Mouse (Mus musculus) hindbrain, embryonic 10.5 days (tissue): ENCODE measurements around the gene Ly6g5c. TPM values are rescaled to one million over a fixed set of nuclear protein-coding genes. Genes with fewer than 3 reads are reported as not detected.
"Not testable (repeated sequence)": the region's sequence is repeated elsewhere in the genome, so short reads cannot be mapped to it uniquely, and the experiment has no call there.

Experiments used
- DNase-seq: peaks from one replicate; pipeline ENCODE4 v3.0.0-alpha.2; 2017; ENCODE audit warnings: low spot score
- H3K27ac ChIP-seq: fragments of 300-500 bp; sonication (generic); 2 replicates; pipeline ENCODE4 v1.5.1; 2016; ENCODE audit warnings: mild to moderate bottlenecking, moderate library complexity
- H3K27me3 ChIP-seq: fragments of 300-500 bp; sonication (generic); 2 replicates; pipeline ENCODE4 v1.6.1; 2016; ENCODE audit warnings: mild to moderate bottlenecking; ENCODE audit not compliant: poor library complexity, insufficient read depth, severe bottlenecking
- H3K36me3 ChIP-seq: fragments of 300-500 bp; sonication (generic); 2 replicates; pipeline ENCODE4 v1.6.1; 2016; ENCODE audit warnings: mild to moderate bottlenecking, moderate library complexity
- H3K4me1 ChIP-seq: fragments of 300-500 bp; sonication (generic); replicated peaks from 2 replicates; pipeline ENCODE4 v1.6.1; 2016; ENCODE audit warnings: mild to moderate bottlenecking
- H3K4me3 ChIP-seq: fragments of 300-500 bp; sonication (generic); 2 replicates; pipeline ENCODE4 v1.5.1; 2016; ENCODE audit warnings: mild to moderate bottlenecking, moderate library complexity
- H3K9me3 ChIP-seq: fragments of 300-500 bp; sonication (generic); 2 replicates; pipeline ENCODE4 v1.6.1; 2016; ENCODE audit warnings: mild to moderate bottlenecking, moderate library complexity
- WGBS: fragments of 180-500 bp; shearing (Covaris S2); methylation state at CpG from one replicate; pipeline ENCODE4 v1.1.7; 2016; 5-methylcytosine and 5-hydroxymethylcytosine counted together
- polyA plus RNA-seq: library from polyadenylated mRNA; unstranded; fragments of >200 nt; fragmentation: Nextera tagmentation; extraction: Ambion mirVana; gene quantifications from 2 replicates; pipeline ENCODE4 v1.2.1, GENCODE M21; 2016

Ly6g5c gene
- polyA plus RNA-seq, 1 experiment from 2014 or later: not detected

DNA sequence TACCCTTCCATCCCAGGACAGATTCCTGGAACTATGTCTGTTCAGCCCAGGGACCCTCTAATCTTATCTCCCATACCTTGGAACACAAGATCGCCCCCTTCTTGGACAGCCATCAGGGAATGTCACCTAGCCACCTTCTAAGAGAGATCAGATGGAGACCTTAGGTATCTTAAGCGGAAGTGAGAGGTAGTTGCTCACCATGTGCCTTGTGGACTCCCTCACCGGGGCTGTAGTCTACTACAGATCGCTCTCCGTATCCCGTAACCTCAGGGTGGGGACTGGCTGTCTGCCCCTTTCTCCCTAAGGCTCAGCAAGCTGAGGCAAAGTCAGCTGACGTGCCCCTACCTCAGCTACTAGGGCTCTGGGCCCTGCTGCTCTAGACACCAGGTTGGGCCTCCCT lies 4.0 kb upstream of the Ly6g5c start:
- H3K4me1 ChIP-seq: peaks cover 25% of the 10 kb centered on the region
- H3K27me3 ChIP-seq: no peaks in the 10 kb centered on the region
- peaks cover 58% of the 10 kb centered on the region for H3K36me3 ChIP-seq
- H3K9me3 ChIP-seq: no peaks in the 10 kb centered on the region
- no peak overlapping the region for H3K4me3 ChIP-seq
- DNase-seq: no peak
- H3K27ac ChIP-seq: no peak overlapping the region
- 92% methylated on average over 7 of the region's 7 CpGs for WGBS

DNA sequence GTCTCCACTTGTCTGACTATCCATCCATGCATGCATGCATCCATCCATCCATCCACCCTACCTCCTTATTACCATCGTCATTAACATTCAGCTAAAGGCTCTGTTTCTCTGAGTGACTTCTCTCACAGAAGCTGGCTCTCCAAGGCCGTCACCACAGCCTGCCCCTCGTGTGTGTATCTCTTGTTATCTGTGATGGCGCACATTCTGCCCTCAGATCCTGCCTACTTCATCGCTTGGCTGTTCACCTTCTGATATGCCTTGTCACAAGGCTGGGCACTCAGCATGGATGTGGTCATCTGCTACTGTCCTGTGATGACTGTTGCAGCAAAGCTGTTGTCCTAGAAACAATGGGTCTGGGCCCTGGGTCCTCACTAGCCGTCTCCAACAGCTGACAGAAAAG lies 3.3 kb upstream of the Ly6g5c start:
- Histone ChIP-seq H3K36me3 (peaks cover 52% of the 10 kb centered on the region), H3K9me3 (no peaks in the 10 kb centered on the region), H3K4me3 (no peak overlapping the region), H3K27me3 (no peaks in the 10 kb centered on the region), H3K4me1 (peaks cover 25% of the 10 kb centered on the region), H3K27ac (0 out of 2 replicates have a peak overlapping the region, but pooled peaks have one; percentile 9)
- no peak for DNase-seq
- 79% methylated on average over 6 of the region's 6 CpGs for WGBS

DNA sequence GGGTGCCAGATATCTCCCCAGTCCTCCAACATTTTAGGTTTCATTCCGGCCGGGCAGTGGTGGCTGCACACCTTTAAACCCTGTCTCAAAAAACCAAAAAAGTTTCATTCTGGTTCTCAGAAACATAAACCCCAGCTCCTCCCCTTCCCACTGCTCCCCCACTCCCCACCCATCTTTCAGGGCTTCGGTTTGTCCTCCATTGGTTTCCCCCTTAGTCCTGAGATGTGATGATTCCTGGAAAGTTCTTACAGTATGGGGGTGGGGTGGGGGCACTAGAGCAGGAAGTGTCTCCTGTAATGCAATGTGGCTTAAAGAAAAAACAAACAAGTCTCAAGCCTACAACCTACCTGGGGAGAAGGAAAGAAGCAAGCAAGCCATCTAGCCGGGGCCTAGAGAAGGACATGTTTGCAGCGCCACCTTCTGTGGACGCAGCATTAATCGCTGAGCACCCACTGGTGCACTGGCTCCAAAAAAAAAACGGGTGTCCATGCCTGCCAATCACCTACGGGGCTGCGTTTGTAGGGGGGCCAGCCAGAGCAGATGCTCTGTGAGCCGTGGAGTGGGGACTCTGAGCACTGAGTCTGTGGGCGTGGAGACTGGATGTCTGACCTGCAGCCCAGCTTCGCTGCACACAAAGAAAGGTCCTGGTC lies 2.2 kb upstream of the Ly6g5c start:
- peaks cover 40% of the 10 kb centered on the region for H3K36me3 ChIP-seq
- H3K27me3 ChIP-seq: no peaks in the 10 kb centered on the region
- peak; percentile 44 for DNase-seq
- peak overlapping the region; percentile 33 for H3K4me3 ChIP-seq
- 25% methylated on average over 13 of the region's 13 CpGs for WGBS
- H3K4me1 ChIP-seq: peaks cover 26% of the 10 kb centered on the region
- no peaks in the 10 kb centered on the region for H3K9me3 ChIP-seq
- peak overlapping the region; percentile 82 for H3K27ac ChIP-seq

DNA sequence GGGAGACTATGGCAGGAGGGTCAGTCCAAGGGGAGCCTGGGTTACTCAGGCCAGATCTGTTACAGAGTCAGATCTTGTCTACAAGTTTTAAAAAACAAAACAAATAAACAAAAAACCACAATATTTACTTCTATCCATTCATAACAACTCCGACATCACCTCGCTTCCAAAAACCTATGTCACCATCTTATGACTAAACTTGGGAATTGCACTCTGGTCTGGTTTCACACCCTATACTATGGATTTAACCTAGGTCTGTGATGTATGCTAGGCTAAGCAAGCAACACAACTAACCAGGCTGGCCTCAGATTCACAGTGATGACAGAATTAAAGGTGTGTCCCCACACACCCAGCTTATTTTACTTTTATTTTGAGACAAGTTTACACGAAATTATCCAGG lies 1.6 kb upstream of the Ly6g5c start:
- Histone ChIP-seq H3K9me3 (no peaks in the 10 kb centered on the region), H3K27ac (peak overlapping the region; percentile 82), H3K27me3 (no peaks in the 10 kb centered on the region), H3K36me3 (peaks cover 34% of the 10 kb centered on the region), H3K4me3 (no peak overlapping the region), H3K4me1 (peaks cover 31% of the 10 kb centered on the region)
- DNase-seq: no peak
- 70% methylated on average over 3 of the region's 3 CpGs for WGBS

DNA sequence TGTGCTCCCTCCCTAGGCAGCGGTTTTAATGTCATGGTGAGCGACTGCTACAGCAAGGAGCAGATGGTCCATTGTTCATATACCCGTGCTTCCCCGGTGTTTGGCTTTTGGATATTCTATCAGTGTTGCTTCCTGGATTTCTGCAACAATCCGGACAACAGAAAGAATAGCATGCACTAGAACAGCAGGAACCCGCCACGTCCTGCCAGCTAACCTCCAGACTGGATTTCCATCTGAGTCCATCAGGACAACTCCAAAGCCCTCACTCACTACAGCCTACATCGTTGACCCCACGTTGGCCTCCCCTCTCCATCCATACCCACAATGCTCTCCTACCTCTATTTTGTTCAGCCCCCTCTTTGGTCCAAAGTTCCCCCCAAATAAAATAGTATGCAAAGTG lies 3.7 kb downstream of the Ly6g5c start:
- H3K27me3 ChIP-seq: no peaks in the 10 kb centered on the region
- H3K4me1 ChIP-seq: 0 out of 2 replicates have a peak, but pooled peaks cover 9% of the 10 kb centered on the region
- H3K27ac ChIP-seq: no peak overlapping the region
- peaks cover 32% of the 10 kb centered on the region for H3K36me3 ChIP-seq
- no peak overlapping the region for H3K4me3 ChIP-seq
- H3K9me3 ChIP-seq: no peaks in the 10 kb centered on the region
- no peak for DNase-seq
- 82% methylated on average over 9 of the region's 9 CpGs for WGBS

DNA sequence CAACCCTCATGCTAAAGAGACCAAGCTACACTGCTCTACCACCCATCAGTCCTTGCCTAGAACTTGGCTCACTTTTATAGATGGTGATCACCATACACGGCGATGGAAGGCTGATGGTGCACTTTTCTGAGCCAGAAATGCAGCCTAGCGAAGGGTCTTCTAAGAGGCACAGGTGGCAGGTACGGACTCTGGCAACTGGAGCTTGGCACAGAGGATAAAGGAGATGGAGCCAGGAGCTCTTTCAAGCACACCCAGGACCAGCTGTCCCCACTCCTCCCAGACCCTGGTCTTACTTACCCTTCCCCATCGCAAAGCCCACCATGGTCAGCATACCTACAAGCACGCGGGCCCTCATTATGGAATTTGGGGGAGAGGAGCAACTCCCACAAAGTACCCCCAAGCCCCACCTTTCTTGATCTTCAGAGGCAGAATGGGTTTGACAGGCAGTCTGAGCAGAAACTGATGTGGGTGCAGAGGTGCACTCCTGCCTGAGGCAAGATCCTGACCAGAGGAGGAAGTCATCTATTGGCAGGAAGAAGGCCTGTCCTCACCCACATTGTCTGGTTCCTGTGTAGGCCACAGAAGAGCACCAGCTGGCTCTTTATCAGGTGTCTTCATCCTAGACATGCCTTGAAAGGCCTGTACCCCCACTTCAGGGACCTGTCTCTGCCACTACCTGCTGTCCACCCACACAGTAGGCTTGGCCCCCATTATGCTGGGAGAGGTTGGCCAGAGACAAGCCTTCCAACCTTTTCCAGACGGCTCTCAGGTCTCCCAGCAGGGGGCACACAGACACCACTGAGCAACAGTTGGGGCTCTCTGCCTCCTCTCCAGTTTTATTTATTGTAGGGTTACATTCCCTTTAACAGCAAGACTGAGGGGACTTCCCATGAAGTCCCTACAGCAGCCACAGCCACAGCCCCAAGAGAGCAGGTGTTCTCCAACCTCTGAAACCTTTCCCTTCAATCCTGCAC lies 7.3 kb downstream of the Ly6g5c start, which contains the start of gene Ly6g5b:
Ly6g5b (minus strand) TSS at position 383 of the 974 bp plus-strand sequence.
- DNase-seq: no peak
- Histone ChIP-seq H3K27ac (no peak within 1 kb of the TSS), H3K27me3 (no peaks in the 10 kb centered on the region), H3K9me3 (no peaks in the 10 kb centered on the region), H3K4me3 (no peak within 1 kb of the TSS), H3K36me3 (peaks cover 62% of the 10 kb centered on the region), H3K4me1 (peaks cover 16% of the 10 kb centered on the region)
- 88% methylated on average over 8 of the region's 8 CpGs for WGBS

DNA sequence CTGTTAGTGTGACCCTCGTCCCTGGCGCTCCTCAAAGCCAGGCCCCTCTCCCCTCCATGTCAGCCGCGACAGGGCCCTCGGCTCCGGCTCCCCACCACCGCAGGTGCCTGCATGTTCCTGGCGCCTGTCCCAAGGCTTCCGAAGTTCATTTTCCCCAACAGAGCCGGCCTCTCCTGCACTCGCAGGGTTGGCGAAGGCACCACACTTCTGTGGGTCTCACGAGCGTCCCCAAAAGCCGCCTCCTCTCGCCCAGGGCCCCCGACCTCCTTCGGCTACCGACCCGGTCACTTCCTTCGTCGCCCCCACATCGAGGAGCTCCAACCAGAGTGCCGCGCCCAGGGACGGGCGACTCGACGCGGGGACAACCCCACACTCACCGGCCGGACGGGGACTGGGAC lies 12.7 kb downstream of the Ly6g5c start:
- peak; percentile 15 for DNase-seq
- no peaks in the 10 kb centered on the region for H3K27me3 ChIP-seq
- peaks cover 38% of the 10 kb centered on the region for H3K4me1 ChIP-seq
- H3K9me3 ChIP-seq: no peaks in the 10 kb centered on the region
- H3K4me3 ChIP-seq: peak overlapping the region; percentile 98
- peak overlapping the region; percentile 93 for H3K27ac ChIP-seq
- under 1% methylated on average over 33 of the region's 33 CpGs for WGBS
- peaks cover 65% of the 10 kb centered on the region for H3K36me3 ChIP-seq

DNA sequence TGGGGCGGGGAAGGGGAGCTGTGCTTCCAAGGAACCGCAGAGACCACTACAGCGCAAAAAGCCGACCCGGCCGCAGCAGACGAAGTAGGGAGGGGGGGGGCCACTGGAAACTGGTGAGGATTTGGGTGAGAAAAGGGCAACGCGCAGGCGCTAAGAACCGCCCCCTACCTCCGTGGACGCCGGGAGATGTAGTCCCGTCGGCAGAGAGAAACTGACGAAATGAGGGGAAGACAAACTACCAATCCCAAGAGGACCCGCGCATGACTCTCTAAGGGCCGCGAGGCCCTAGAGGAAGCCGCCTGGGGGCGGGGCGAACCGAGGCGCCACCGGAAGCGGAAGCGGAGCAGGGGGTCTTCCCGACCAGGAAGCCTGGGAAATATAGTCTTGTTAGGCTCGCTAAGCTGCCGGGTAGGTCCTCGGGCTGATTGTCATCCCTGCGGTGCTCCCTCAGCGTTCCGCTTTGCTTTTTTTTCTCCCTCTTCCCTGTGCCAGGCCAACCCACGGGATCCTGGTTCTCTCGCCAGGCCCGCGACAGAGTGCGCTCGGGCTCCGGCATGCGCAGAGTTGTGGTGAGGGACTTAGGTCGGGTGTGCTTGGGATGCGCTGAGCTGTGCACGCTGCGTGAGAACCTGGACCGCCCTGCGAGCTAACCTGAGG lies 13.2 kb downstream of the Ly6g5c start, which contains the start of gene Gpank1:
Gpank1 (plus strand) TSS at position 313 of the 657 bp plus-strand sequence.
- peak within 1 kb of the TSS; percentile 98 for H3K4me3 ChIP-seq
- H3K27ac ChIP-seq: peak within 1 kb of the TSS; percentile 93
- H3K9me3 ChIP-seq: no peaks in the 10 kb centered on the region
- H3K27me3 ChIP-seq: no peaks in the 10 kb centered on the region
- DNase-seq: peak; percentile 99
- H3K36me3 ChIP-seq: peaks cover 60% of the 10 kb centered on the region
- H3K4me1 ChIP-seq: peaks cover 42% of the 10 kb centered on the region
- under 1% methylated on average over 50 of the region's 50 CpGs for WGBS

DNA sequence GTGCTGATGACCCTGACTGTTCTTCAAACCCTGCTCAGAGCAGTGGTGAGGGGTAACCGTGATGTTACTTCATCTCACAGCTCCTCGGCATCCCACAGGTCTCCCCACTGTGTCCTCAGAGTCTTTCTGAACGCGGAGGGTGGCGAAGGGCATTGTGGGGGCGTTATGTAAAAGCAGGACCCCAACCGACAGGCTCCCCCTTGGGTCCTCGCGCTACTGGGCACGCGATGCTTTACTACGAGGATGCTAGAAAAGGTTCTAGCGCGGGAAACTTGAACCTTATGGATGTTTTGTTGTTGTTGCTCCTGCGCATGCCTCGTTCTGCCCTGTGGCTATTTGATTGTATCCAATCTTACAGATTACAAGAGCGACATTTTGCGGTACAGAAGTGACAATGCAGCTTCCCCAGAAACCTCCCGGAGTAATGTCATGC lies 13.8 kb downstream of the Ly6g5c start, which contains the start of gene Csnk2b:
Csnk2b (minus strand) TSS at position 183 of the 433 bp plus-strand sequence.
- Histone ChIP-seq H3K4me3 (peak within 1 kb of the TSS; percentile 98), H3K27me3 (no peaks in the 10 kb centered on the region), H3K4me1 (peaks cover 48% of the 10 kb centered on the region), H3K36me3 (peaks cover 54% of the 10 kb centered on the region), H3K9me3 (no peaks in the 10 kb centered on the region), H3K27ac (peak within 1 kb of the TSS; percentile 93)
- no peak for DNase-seq
- 1% methylated on average over 19 of the region's 19 CpGs for WGBS

DNA sequence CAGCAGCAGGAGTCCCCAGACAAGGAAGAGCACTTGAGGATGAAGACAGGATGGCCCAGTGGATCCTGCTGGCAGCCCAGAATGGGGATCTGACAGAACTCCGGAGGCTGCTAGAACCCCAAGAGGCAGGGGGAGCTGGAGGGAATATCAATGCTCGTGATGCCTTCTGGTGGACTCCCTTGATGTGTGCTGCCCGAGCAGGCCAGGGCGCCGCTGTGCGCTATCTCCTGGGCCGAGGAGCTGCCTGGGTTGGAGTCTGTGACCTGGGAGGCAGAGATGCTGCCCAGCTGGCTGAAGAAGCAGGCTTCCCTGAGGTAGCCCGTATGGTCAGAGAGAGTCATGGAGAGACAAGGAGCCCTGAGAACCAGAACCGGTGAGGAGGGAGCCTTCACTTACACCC lies 15.2 kb downstream of the Ly6g5c start:
- not testable (repeated sequence) for H3K27ac ChIP-seq, H3K9me3 ChIP-seq, H3K27me3 ChIP-seq, H3K4me3 ChIP-seq, DNase-seq
- H3K36me3 ChIP-seq: peaks cover 49% of the 10 kb centered on the region
- WGBS: 92% methylated on average over 9 of the region's 9 CpGs
- peaks cover 59% of the 10 kb centered on the region for H3K4me1 ChIP-seq

DNA sequence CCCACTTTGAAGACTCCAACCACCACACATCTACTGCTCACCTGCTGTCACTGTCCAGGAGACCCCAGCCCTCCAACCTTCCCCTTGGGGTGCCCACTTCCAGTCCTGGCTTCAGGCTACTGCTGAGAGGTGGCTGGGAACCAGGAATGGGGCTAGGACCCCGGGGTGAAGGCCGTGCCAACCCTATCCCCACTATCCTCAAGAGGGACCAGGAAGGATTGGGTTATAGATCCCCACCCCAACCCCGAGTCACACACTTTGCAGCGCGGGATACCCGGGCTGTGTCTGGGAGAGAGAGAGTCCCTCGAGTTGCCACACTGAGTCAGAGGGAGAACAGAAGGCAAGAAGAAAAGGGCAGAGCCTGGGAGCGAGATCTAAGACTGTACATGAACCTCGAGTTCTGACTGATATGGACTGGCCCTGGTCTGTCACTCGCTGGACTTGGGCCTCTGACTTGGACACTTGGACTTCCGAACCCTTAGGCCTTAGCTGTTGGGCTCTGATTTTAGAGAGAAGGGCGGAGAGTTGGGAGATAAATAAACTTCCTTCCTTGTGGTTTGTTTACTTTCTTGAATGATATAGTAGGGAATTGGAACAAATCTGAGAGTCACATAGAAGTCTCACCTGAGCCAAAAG lies 16.3 kb downstream of the Ly6g5c start:
- not testable (repeated sequence) for H3K27me3 ChIP-seq, H3K4me3 ChIP-seq, H3K27ac ChIP-seq, DNase-seq, H3K9me3 ChIP-seq
- peaks cover 46% of the 10 kb centered on the region for H3K36me3 ChIP-seq
- H3K4me1 ChIP-seq: peaks cover 65% of the 10 kb centered on the region
- WGBS: 94% methylated on average over 12 of the region's 12 CpGs

DNA sequence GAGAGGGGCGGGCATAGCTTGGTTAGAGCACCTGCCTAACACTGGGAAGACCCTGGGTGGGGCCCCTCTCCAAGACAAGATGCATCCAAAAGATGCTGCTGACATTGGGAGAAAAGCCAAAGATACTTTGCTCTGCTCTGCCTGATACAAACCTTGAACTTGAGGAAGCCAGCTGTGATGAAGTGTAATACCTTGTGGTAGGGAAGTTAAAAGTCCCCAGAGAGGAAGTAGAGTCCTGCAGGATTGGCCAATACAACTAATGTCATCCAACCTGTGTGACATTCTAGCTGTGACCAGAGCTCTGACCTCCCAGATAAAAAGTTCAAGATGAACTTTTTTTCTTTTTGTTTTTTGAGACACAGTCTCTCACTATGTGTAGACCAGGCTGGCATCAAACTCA lies 17.0 kb downstream of the Ly6g5c start:
- Histone ChIP-seq H3K4me1 (peaks cover 60% of the 10 kb centered on the region), H3K27ac (no peak overlapping the region), H3K4me3 (peak overlapping the region; percentile 63; the same call in 1 of the 2 replicates), H3K9me3 (no peaks in the 10 kb centered on the region), H3K27me3 (no peaks in the 10 kb centered on the region), H3K36me3 (peaks cover 41% of the 10 kb centered on the region)
- whole genome bisulfite sequencing: 96% methylated on average over 1 of the region's 1 CpGs
- no peak for DNase-seq
